11 mouse cellular contexts compared by ENCODE assay signal in genomic region chr9:67208420-67208819, GRCm38 (mm10).
DNase-seq lines count a peak whose midpoint lies in the region; ATAC-seq lines count a peak whose summit lies in the region.
"Had no signal": no experiment of that assay in that cellular context is flagged by ENCODE, and none has a peak within 500 bp of the region (broad histone marks: within the 10 kb centered on the region; RNA-seq: fewer than 3 reads in every experiment).

No protein-coding gene starts in this region.

- ATAC-seq in kidney, embryonic 15.5 days (replicated peaks; ENCODE audit: low FRiP score): 0 out of 2 replicates have a peak, but pooled peaks have one; percentile 25
- ATAC-seq: hindbrain, embryonic 16.5 days had no signal

- peaks cover 38% of the 10 kb centered on the region for H3K4me1 ChIP-seq in heart, embryonic 10.5 days
- H3K4me1 ChIP-seq in kidney, embryonic 15.5 days: peaks cover 11% of the 10 kb centered on the region

- H3K36me3 ChIP-seq in heart, embryonic 10.5 days: 0 out of 2 replicates have a peak, but pooled peaks cover 3% of the 10 kb centered on the region
- no peaks in the 10 kb centered on the region for H3K36me3 ChIP-seq in kidney, embryonic 15.5 days
- H3K36me3 ChIP-seq: embryonic facial prominence, embryonic 15.5 days had no signal

- no peak overlapping the region for H3K9ac ChIP-seq in kidney, embryonic 15.5 days
- H3K9ac ChIP-seq: embryonic facial prominence, embryonic 15.5 days had no signal

- H3K27me3 ChIP-seq in heart, embryonic 10.5 days (ENCODE audit: insufficient read depth, poor library complexity, severe bottlenecking): no peaks in the 10 kb centered on the region
- H3K27me3 ChIP-seq in kidney, embryonic 15.5 days: no peaks in the 10 kb centered on the region
- H3K27me3 ChIP-seq: embryonic facial prominence, embryonic 15.5 days had no signal

- DNase-seq in heart, embryonic 10.5 days (ENCODE audit: low spot score): no peak
- no peak for DNase-seq in heart, postnatal 4 days
- DNase-seq in ovary, adult 18-20 months (ENCODE audit: low spot score): peak; percentile 10
- no peak for DNase-seq in ovary, postnatal 36 days (ENCODE audit: low spot score)
- peak; percentile 75 for DNase-seq in yolk sac, embryonic 10.5 days (ENCODE audit: low spot score)
- DNase-seq in adrenal gland, postnatal 25 days: no peak
- no peak for DNase-seq in adipocyte (ENCODE audit: low spot score)
- DNase-seq: right cerebral cortex, adult 18-20 months had no signal

- 18% methylated on average over 3 of the region's 3 CpGs for WGBS in heart, embryonic 10.5 days
- WGBS in kidney, embryonic 15.5 days: 31% methylated on average over 3 of the region's 3 CpGs

- H3K27ac ChIP-seq in heart, embryonic 10.5 days: peak overlapping the region; percentile 47; the same call in 1 of the 2 replicates
- 0 out of 2 replicates have a peak overlapping the region, but pooled peaks have one; percentile 9 for H3K27ac ChIP-seq in kidney, embryonic 15.5 days
- H3K27ac ChIP-seq: embryonic facial prominence, embryonic 15.5 days had no signal

- no peak overlapping the region for H3K4me3 ChIP-seq in heart, embryonic 10.5 days
- no peak overlapping the region for H3K4me3 ChIP-seq in kidney, embryonic 15.5 days (replicated peaks)
- H3K4me3 ChIP-seq: embryonic facial prominence, embryonic 15.5 days had no signal

- H3K4me2 ChIP-seq in kidney, embryonic 15.5 days: no peak overlapping the region
- H3K4me2 ChIP-seq: embryonic facial prominence, embryonic 15.5 days had no signal

- no peaks in the 10 kb centered on the region for H3K9me3 ChIP-seq in heart, embryonic 10.5 days
- H3K9me3 ChIP-seq in kidney, embryonic 15.5 days (replicated peaks): no peaks in the 10 kb centered on the region
- H3K9me3 ChIP-seq: embryonic facial prominence, embryonic 15.5 days had no signal

Comparison
In these comparisons a context has a peak if more than half of its experiments do, and no peak if none do; other contexts are left out.
1. DNase-seq: peak in ovary, adult 18-20 months (single experiment) and yolk sac, embryonic 10.5 days (single experiment); none in heart, embryonic 10.5 days (single experiment), heart, postnatal 4 days (single experiment), ovary, postnatal 36 days (single experiment), adrenal gland, postnatal 25 days (single experiment) and adipocyte (single experiment).